Mouse (Mus musculus) lung, postnatal 0 days (tissue): ENCODE measurements around the gene Srrt. TPM values are rescaled to one million over a fixed set of nuclear protein-coding genes. Genes with fewer than 3 reads are reported as not detected.

Experiments
- ATAC-seq: fragments of 200-750 bp; cut with Nextera tagmentation; 2 replicates; pipeline ENCODE4 v1.8.0; 2017; ENCODE audit warnings: moderate library complexity
- DNase-seq: peaks from one replicate; pipeline ENCODE4 v3.0.0-alpha.2; 2016; ENCODE audit warnings: low spot score
- H3K27ac ChIP-seq: fragments of 300-500 bp; sonication (generic); 2 replicates; pipeline ENCODE4 v1.5.1; 2014; ENCODE audit warnings: antibody characterized with exemption, mild to moderate bottlenecking, low read length, mixed read lengths
- H3K27me3 ChIP-seq: fragments of 300-500 bp; sonication (generic); replicated peaks from 2 replicates; pipeline ENCODE4 v1.6.1; 2014; ENCODE audit warnings: low read length, mixed read lengths; ENCODE audit not compliant: insufficient read depth
- H3K36me3 ChIP-seq: fragments of 300-500 bp; sonication (generic); 2 replicates; pipeline ENCODE4 v1.6.1; 2014; ENCODE audit warnings: low read length, mixed read lengths; ENCODE audit not compliant: insufficient read depth
- H3K4me1 ChIP-seq: fragments of 300-500 bp; sonication (generic); 2 replicates; pipeline ENCODE4 v1.6.1; 2014; ENCODE audit warnings: antibody characterized with exemption, low read depth, low read length, mixed read lengths; ENCODE audit not compliant: insufficient read depth
- H3K4me2 ChIP-seq: fragments of 300-500 bp; sonication (generic); replicated peaks from 2 replicates; pipeline ENCODE4 v1.6.1; 2014; ENCODE audit warnings: low read depth, mild to moderate bottlenecking, low read length, moderate library complexity, mixed read lengths
- H3K4me3 ChIP-seq: fragments of 300-500 bp; sonication (generic); 2 replicates; pipeline ENCODE4 v1.5.1; 2014; ENCODE audit warnings: low read depth, low read length
- H3K9ac ChIP-seq: fragments of 300-500 bp; sonication (generic); replicated peaks from 2 replicates; pipeline ENCODE4 v1.6.1; 2014; ENCODE audit warnings: low read depth, mild to moderate bottlenecking
- H3K9me3 ChIP-seq: fragments of 300-500 bp; sonication (generic); 2 replicates; pipeline ENCODE4 v1.6.1; 2016; ENCODE audit warnings: low read length, mixed read lengths
- CTCF ChIP-seq: IDR thresholded peaks from 2 replicates; pipeline ENCODE4 v1.5.1; 2016; ENCODE audit warnings: antibody characterized with exemption, mild to moderate bottlenecking
- EP300 ChIP-seq: IDR thresholded peaks from 2 replicates; pipeline ENCODE4 v1.6.1; 2016; ENCODE audit warnings: antibody characterized with exemption, mild to moderate bottlenecking, control low read depth
- WGBS: fragments of 180-500 bp; shearing (Covaris S2); extraction: QIAGEN DNeasy Blood & Tissue Kit; methylation state at CpG from one replicate; pipeline ENCODE4 v1.1.7; 2014; 5-methylcytosine and 5-hydroxymethylcytosine counted together
- polyA plus RNA-seq: library from polyadenylated mRNA; unstranded; fragments of >200 nt; fragmentation: Nextera tagmentation; extraction: Ambion mirVana; gene quantifications from 2 replicates; pipeline ENCODE4 v1.2.1, GENCODE M21; 2015

Srrt gene
- polyA plus RNA-seq, 1 experiment from 2014 or later, result 30.9 TPM

- H3K36me3 ChIP-seq, result no peaks in the 10 kb centered on the region
- H3K4me3 ChIP-seq, result peak overlapping the region; percentile 38
- DNase-seq (peak; percentile 74), ATAC-seq (peak; percentile 69)
- WGBS, result 15% methylated on average over 22 of the region's 22 CpGs
- peak overlapping the region; percentile 91 for H3K27ac ChIP-seq
- no peaks in the 10 kb centered on the region for H3K27me3 ChIP-seq
- peak overlapping the region; percentile 41 for H3K9ac ChIP-seq
- peak overlapping the region; percentile 63 for H3K4me2 ChIP-seq
- TF ChIP-seq CTCF (no peak), EP300 (peak; percentile 73)
- H3K4me1 ChIP-seq, result no peaks in the 10 kb centered on the region; the same call in 1 of the 2 replicates
- H3K9me3 ChIP-seq, result no peaks in the 10 kb centered on the region
Measured at GRCm38 (mm10) chr5:137339290-137339979, 32.0 kb upstream of the Srrt start.

GRCm38 (mm10) chr5:137338663-137339289 lies 31.3 kb upstream of the Srrt start:
- Histone ChIP-seq H3K27me3 (no peaks in the 10 kb centered on the region), H3K4me2 (peak overlapping the region; percentile 63), H3K4me3 (peak overlapping the region; percentile 38), H3K36me3 (no peaks in the 10 kb centered on the region), H3K27ac (peak overlapping the region; percentile 91), H3K4me1 (no peaks in the 10 kb centered on the region; the same call in 1 of the 2 replicates), H3K9ac (peak overlapping the region; percentile 41), H3K9me3 (no peaks in the 10 kb centered on the region)
- DNase-seq, result peak; percentile 88
- TF ChIP-seq CTCF, result no peak
- TF ChIP-seq EP300, result peak; percentile 73; the same call in 1 of the 2 replicates
- peak; percentile 61 for ATAC-seq
- WGBS, result 2% methylated on average over 11 of the region's 11 CpGs

- peak overlapping the region; percentile 38 for H3K4me3 ChIP-seq
- no peaks in the 10 kb centered on the region for H3K27me3 ChIP-seq
- peak overlapping the region; percentile 41 for H3K9ac ChIP-seq
- no peaks in the 10 kb centered on the region for H3K36me3 ChIP-seq
- ATAC-seq, result peak; percentile 82
- H3K27ac ChIP-seq, result peak overlapping the region; percentile 91
- WGBS, result under 1% methylated on average over 19 of the region's 19 CpGs
- DNase-seq, result peak; percentile 97
- H3K9me3 ChIP-seq, result no peaks in the 10 kb centered on the region
- TF ChIP-seq EP300 (no peak), CTCF (no peak)
- no peaks in the 10 kb centered on the region; the same call in 1 of the 2 replicates for H3K4me1 ChIP-seq
- peak overlapping the region; percentile 63 for H3K4me2 ChIP-seq
Measured at GRCm38 (mm10) chr5:137338256-137338655, 30.8 kb upstream of the Srrt start.

- Histone ChIP-seq H3K27me3 (no peaks in the 10 kb centered on the region), H3K9me3 (no peaks in the 10 kb centered on the region), H3K36me3 (no peaks in the 10 kb centered on the region), H3K4me3 (no peak overlapping the region), H3K4me1 (peaks cover 2% of the 10 kb centered on the region; the same call in 1 of the 2 replicates), H3K27ac (no peak overlapping the region), H3K4me2 (no peak overlapping the region), H3K9ac (no peak overlapping the region)
- DNase-seq (no peak), ATAC-seq (no peak)
- WGBS, result 50% methylated on average over 8 of the region's 8 CpGs
- TF ChIP-seq EP300, result no peak
- TF ChIP-seq CTCF, result no peak
Measured at GRCm38 (mm10) chr5:137337190-137337589, 29.7 kb upstream of the Srrt start.

- Histone ChIP-seq H3K27me3 (no peaks in the 10 kb centered on the region), H3K4me3 (no peak overlapping the region), H3K27ac (no peak overlapping the region), H3K9me3 (no peaks in the 10 kb centered on the region), H3K9ac (no peak overlapping the region), H3K36me3 (no peaks in the 10 kb centered on the region), H3K4me1 (peaks cover 2% of the 10 kb centered on the region; the same call in 1 of the 2 replicates), H3K4me2 (no peak overlapping the region)
- WGBS, result 76% methylated on average over 6 of the region's 6 CpGs
- ATAC-seq (no peak), DNase-seq (no peak)
- TF ChIP-seq EP300 (no peak), CTCF (no peak)
Measured at GRCm38 (mm10) chr5:137335066-137335465, 27.6 kb upstream of the Srrt start.

GRCm38 (mm10) chr5:137334317-137334716 lies 26.8 kb upstream of the Srrt start:
- Histone ChIP-seq H3K4me1 (0 out of 2 replicates have a peak, but pooled peaks cover 2% of the 10 kb centered on the region), H3K4me3 (0 out of 2 replicates have a peak overlapping the region, but pooled peaks have one; percentile 53), H3K27me3 (no peaks in the 10 kb centered on the region), H3K9me3 (no peaks in the 10 kb centered on the region), H3K4me2 (peak overlapping the region; percentile 80; the same call in 1 of the 2 replicates), H3K9ac (no peak overlapping the region), H3K27ac (peak overlapping the region; percentile 5; the same call in 1 of the 2 replicates), H3K36me3 (no peaks in the 10 kb centered on the region)
- ATAC-seq (no peak), DNase-seq (no peak)
- WGBS, result 40% methylated on average over 10 of the region's 10 CpGs
- TF ChIP-seq CTCF (no peak), EP300 (no peak)
